Mouse (Mus musculus): Measurements from ENCODE around the gene Cacna1i. TPM values are rescaled to one million over a fixed set of nuclear protein-coding genes. Genes with fewer than 3 reads are reported as not detected.
A peak's percentile ranks its signal among the peaks of the same experiment; 100 is the strongest.

The Cacna1i gene
- polyA plus RNA-seq, 1 experiment from 2014 or later: 0.32 TPM

- WGBS: 89% methylated on average over 2 of the region's 2 CpGs
- Histone ChIP-seq H3K4me3 (replicated peaks) (no peak overlapping the region), H3K27ac (no peak overlapping the region), H3K9me3 (no peaks in the 10 kb centered on the region), H3K4me2 (replicated peaks) (no peak overlapping the region), H3K9ac (replicated peaks) (no peak overlapping the region), H3K4me1 (replicated peaks) (no peaks in the 10 kb centered on the region), H3K27me3 (no peaks in the 10 kb centered on the region), H3K36me3 (no peaks in the 10 kb centered on the region)
- no peak for ATAC-seq
Observed at GRCm38 (mm10) chr15:80387185-80387584, 100.1 kb downstream of the Cacna1i start.

- ATAC-seq: no peak
- H3K9ac ChIP-seq (replicated peaks): no peak overlapping the region
- no peak overlapping the region for H3K4me2 ChIP-seq (replicated peaks)
- no peaks in the 10 kb centered on the region for H3K9me3 ChIP-seq
- no peaks in the 10 kb centered on the region for H3K4me1 ChIP-seq (replicated peaks)
- no peak overlapping the region for H3K27ac ChIP-seq
- H3K27me3 ChIP-seq: no peaks in the 10 kb centered on the region
- H3K4me3 ChIP-seq (replicated peaks): no peak overlapping the region
- no peaks in the 10 kb centered on the region for H3K36me3 ChIP-seq
- 83% methylated on average over 14 of the region's 14 CpGs for WGBS
Observed at GRCm38 (mm10) chr15:80391791-80392190, 104.8 kb downstream of the Cacna1i start.

GRCm38 (mm10) chr15:80395035-80395434 is 108.0 kb downstream of the Cacna1i start:
- no peak overlapping the region for H3K4me2 ChIP-seq (replicated peaks)
- no peak overlapping the region for H3K27ac ChIP-seq

DNA sequence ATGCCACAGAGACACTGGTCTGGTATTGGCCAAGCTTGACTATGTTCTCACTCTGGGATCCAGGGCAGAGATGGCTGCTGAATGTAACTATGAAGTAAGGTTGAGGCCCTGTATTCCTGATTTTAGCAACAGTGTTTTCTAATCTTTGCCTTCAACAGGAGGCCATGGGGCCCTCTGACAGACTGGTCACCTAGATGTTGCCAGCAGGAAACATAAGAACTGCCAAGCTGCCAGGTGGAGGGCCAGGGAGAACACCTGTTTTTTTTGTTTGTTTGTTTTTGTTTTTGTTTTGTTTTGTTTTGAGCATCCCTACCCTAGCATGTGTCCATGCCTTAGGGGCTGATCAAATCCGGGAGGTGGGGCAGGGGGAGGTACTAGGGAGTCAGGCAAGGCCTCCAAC is 112.4 kb downstream of the Cacna1i start:
- no peak for ATAC-seq
- 91% methylated on average over 1 of the region's 1 CpGs for WGBS

More at GRCm38 (mm10) chr15:80395035-80395434, 108.0 kb downstream of the Cacna1i start:
- H3K27me3 ChIP-seq: no peaks in the 10 kb centered on the region
- H3K4me1 ChIP-seq (replicated peaks): no peaks in the 10 kb centered on the region
- no peak overlapping the region for H3K4me3 ChIP-seq (replicated peaks)
- no peak overlapping the region for H3K9ac ChIP-seq (replicated peaks)
- 77% methylated on average over 22 of the region's 22 CpGs for WGBS
- H3K9me3 ChIP-seq: peaks cover 4% of the 10 kb centered on the region; the same call in 1 of the 2 replicates
- H3K36me3 ChIP-seq: no peaks in the 10 kb centered on the region
- no peak for ATAC-seq

GRCm38 (mm10) chr15:80401387-80401898 is 114.4 kb downstream of the Cacna1i start:
- Histone ChIP-seq H3K4me2 (replicated peaks) (no peak overlapping the region), H3K36me3 (no peaks in the 10 kb centered on the region), H3K27ac (peak overlapping the region; percentile 53), H3K27me3 (no peaks in the 10 kb centered on the region), H3K9ac (replicated peaks) (no peak overlapping the region), H3K9me3 (peaks cover 4% of the 10 kb centered on the region; the same call in 1 of the 2 replicates), H3K4me1 (replicated peaks) (peaks cover 17% of the 10 kb centered on the region), H3K4me3 (replicated peaks) (no peak overlapping the region)
- WGBS: 29% methylated on average over 2 of the region's 2 CpGs
- ATAC-seq: peak; percentile 51

More for the DNA sequence above, 112.4 kb downstream of the Cacna1i start:
- Histone ChIP-seq H3K4me3 (replicated peaks) (no peak overlapping the region), H3K27ac (no peak overlapping the region), H3K9ac (replicated peaks) (no peak overlapping the region), H3K4me1 (replicated peaks) (peaks cover 17% of the 10 kb centered on the region), H3K27me3 (no peaks in the 10 kb centered on the region), H3K4me2 (replicated peaks) (no peak overlapping the region), H3K36me3 (no peaks in the 10 kb centered on the region), H3K9me3 (peaks cover 4% of the 10 kb centered on the region; the same call in 1 of the 2 replicates)

GRCm38 (mm10) chr15:80401980-80402379 is 114.9 kb downstream of the Cacna1i start:
- Histone ChIP-seq H3K4me3 (replicated peaks) (no peak overlapping the region), H3K36me3 (no peaks in the 10 kb centered on the region), H3K4me2 (replicated peaks) (no peak overlapping the region), H3K4me1 (replicated peaks) (peaks cover 17% of the 10 kb centered on the region), H3K9ac (replicated peaks) (no peak overlapping the region), H3K9me3 (peaks cover 4% of the 10 kb centered on the region; the same call in 1 of the 2 replicates), H3K27me3 (no peaks in the 10 kb centered on the region), H3K27ac (peak overlapping the region; percentile 53; the same call in 1 of the 2 replicates)
- peak; percentile 71; the same call in 1 of the 2 replicates for ATAC-seq
- 34% methylated on average over 8 of the region's 8 CpGs for WGBS

- no peak for ATAC-seq
- WGBS: 54% methylated on average over 1 of the region's 1 CpGs
- no peak overlapping the region for H3K4me2 ChIP-seq (replicated peaks)
- H3K27ac ChIP-seq: no peak overlapping the region
- no peaks in the 10 kb centered on the region for H3K27me3 ChIP-seq
- H3K36me3 ChIP-seq: no peaks in the 10 kb centered on the region
- no peak overlapping the region for H3K4me3 ChIP-seq (replicated peaks)
- H3K9me3 ChIP-seq: no peaks in the 10 kb centered on the region
- H3K9ac ChIP-seq (replicated peaks): no peak overlapping the region
- H3K4me1 ChIP-seq (replicated peaks): no peaks in the 10 kb centered on the region
Observed at GRCm38 (mm10) chr15:80407873-80408272, 120.8 kb downstream of the Cacna1i start.

DNA sequence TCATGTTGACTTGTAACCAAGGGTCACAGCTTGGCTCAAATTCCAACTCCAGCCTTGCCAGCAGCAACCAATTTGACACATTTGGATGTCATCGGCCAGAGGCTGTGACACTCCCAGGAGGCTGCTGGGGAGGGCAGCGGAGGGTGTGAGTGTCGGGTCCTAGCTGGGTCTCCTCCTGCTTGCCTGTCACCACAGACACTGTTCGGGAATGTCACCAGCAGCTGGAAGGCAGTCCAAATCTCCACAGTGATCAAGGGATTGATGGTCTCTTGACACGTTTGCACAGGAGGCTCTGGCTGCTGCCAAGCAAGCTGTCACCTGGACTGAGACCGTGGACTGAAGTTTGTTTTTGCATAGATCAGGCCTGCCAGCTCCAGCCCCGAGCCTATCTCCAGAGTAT is 123.6 kb downstream of the Cacna1i start:
- ATAC-seq: no peak
- H3K27ac ChIP-seq: no peak overlapping the region
- no peaks in the 10 kb centered on the region for H3K9me3 ChIP-seq
- H3K4me1 ChIP-seq (replicated peaks): no peaks in the 10 kb centered on the region
- H3K4me3 ChIP-seq (replicated peaks): no peak overlapping the region
- no peaks in the 10 kb centered on the region for H3K36me3 ChIP-seq
- peaks cover 4% of the 10 kb centered on the region; the same call in 1 of the 2 replicates for H3K27me3 ChIP-seq
- H3K9ac ChIP-seq (replicated peaks): no peak overlapping the region
- no peak overlapping the region for H3K4me2 ChIP-seq (replicated peaks)
- 84% methylated on average over 7 of the region's 7 CpGs for WGBS

DNA sequence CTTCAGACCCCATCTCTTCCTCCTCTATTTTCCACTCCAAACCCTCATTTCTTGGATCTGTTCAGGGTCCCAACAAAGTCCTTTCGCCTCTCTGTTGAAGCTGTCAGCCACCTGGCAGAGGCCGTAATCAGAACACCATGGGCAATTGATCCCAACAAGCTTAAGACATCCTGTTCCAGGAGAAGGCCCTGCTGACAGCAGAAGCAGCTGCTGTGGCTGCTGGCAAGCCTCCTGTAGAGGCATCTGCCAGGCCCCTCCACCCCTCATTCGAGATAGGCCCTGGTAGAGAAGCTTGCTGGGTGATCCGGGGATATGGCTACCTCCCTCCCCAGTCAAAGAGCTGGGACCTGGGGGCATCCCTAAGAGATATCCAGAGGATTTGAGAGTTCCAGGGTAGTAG is 126.0 kb downstream of the Cacna1i start:
- H3K27ac ChIP-seq: no peak overlapping the region
- no peaks in the 10 kb centered on the region for H3K9me3 ChIP-seq
- no peak overlapping the region for H3K4me3 ChIP-seq (replicated peaks)
- WGBS: 77% methylated on average over 4 of the region's 4 CpGs
- H3K4me1 ChIP-seq (replicated peaks): no peaks in the 10 kb centered on the region
- no peaks in the 10 kb centered on the region for H3K36me3 ChIP-seq
- ATAC-seq: no peak
- H3K27me3 ChIP-seq: peaks cover 4% of the 10 kb centered on the region; the same call in 1 of the 2 replicates
- no peak overlapping the region for H3K9ac ChIP-seq (replicated peaks)
- no peak overlapping the region for H3K4me2 ChIP-seq (replicated peaks)

- no peak overlapping the region for H3K27ac ChIP-seq
- H3K27me3 ChIP-seq: peaks cover 4% of the 10 kb centered on the region; the same call in 1 of the 2 replicates
- H3K9ac ChIP-seq (replicated peaks): no peak overlapping the region
- no peaks in the 10 kb centered on the region for H3K4me1 ChIP-seq (replicated peaks)
- no peak for ATAC-seq
- H3K4me3 ChIP-seq (replicated peaks): no peak overlapping the region
- H3K9me3 ChIP-seq: no peaks in the 10 kb centered on the region
- no peak overlapping the region for H3K4me2 ChIP-seq (replicated peaks)
- 90% methylated on average over 17 of the region's 17 CpGs for WGBS
- H3K36me3 ChIP-seq: no peaks in the 10 kb centered on the region
Observed at GRCm38 (mm10) chr15:80413988-80414721, 127.1 kb downstream of the Cacna1i start.

DNA sequence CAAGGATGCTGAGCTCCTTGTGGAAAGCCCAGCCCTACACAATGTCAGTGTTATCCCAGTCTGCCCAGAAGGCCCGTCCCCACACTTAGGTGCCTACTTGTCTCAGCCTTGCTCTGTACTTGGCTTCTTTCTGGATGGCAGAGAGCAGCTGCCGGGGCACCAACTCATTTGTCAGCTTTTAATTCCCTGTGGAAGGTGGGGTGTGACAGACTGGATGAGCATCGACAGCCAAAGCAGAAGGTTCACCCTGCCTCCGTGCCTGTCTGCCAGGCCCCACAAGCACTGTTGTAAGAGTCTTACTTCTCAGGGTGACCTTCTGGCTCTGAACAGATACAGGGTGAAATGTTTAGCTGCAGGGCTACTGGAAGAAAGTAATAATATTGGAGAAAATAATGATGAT is 128.1 kb downstream of the Cacna1i start:
- no peaks in the 10 kb centered on the region for H3K9me3 ChIP-seq
- peaks cover 4% of the 10 kb centered on the region; the same call in 1 of the 2 replicates for H3K27me3 ChIP-seq
- H3K4me1 ChIP-seq (replicated peaks): no peaks in the 10 kb centered on the region
- no peaks in the 10 kb centered on the region for H3K36me3 ChIP-seq
- no peak overlapping the region for H3K4me3 ChIP-seq (replicated peaks)
- ATAC-seq: no peak
- no peak overlapping the region for H3K9ac ChIP-seq (replicated peaks)
- no peak overlapping the region for H3K4me2 ChIP-seq (replicated peaks)
- WGBS: 79% methylated on average over 4 of the region's 4 CpGs
- H3K27ac ChIP-seq: no peak overlapping the region

DNA sequence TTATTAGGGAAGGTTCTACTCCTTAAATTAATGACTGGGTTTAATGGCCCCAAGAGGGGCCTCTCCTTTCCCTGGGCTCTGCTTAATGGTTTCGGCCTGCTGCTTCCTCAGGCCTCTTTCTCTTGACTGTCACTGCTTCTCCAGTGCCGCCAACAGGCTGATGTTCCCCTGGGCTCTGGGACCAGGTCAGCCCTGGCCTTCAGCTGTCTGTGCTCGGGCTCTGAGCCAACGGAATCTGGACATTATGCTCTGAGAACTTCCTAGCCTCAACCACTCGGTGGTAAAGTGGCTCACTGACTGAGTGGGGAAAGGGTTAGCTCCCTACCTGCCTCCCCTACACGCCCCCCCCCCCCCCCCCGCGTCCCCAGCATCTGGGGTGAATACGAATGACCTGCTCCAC is 130.0 kb downstream of the Cacna1i start:
- Histone ChIP-seq H3K9ac (replicated peaks) (no peak overlapping the region), H3K36me3 (no peaks in the 10 kb centered on the region), H3K27me3 (peaks cover 4% of the 10 kb centered on the region; the same call in 1 of the 2 replicates), H3K4me3 (replicated peaks) (no peak overlapping the region), H3K4me2 (replicated peaks) (no peak overlapping the region), H3K27ac (no peak overlapping the region), H3K9me3 (no peaks in the 10 kb centered on the region), H3K4me1 (replicated peaks) (no peaks in the 10 kb centered on the region)
- WGBS: 77% methylated on average over 7 of the region's 9 CpGs
- no peak for ATAC-seq

Data from midbrain, embryonic 13.5 days (tissue).